Mouse (Mus musculus): Measurements from ENCODE around the gene Sdr42e1. TPM values are rescaled to one million over a fixed set of nuclear protein-coding genes. Genes with fewer than 3 reads are reported as not detected.
A peak's percentile ranks its signal among the peaks of the same experiment; 100 is the strongest.

The Sdr42e1 gene
- polyA plus RNA-seq, 1 experiment from 2014 or later = 13.1 TPM

DNA sequence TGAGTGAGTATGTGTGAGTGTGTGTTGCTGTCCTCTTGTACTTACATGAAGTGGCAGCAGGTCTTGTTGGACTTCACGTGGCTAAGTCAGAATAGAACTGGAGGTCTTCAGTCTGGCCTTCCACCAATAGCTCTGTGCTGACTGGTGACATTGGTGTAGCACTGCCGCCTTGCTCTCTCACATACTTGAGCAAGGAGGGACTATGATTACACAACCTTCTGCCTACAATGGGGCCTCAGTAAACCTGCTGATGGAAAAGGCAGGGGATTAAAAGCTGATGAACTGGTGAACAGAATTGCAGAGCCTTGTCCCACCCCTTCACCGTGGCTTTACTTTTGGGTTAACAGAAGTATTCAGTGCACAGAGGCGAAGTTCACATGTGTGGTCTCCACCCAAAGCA, 18.6 kb upstream of the Sdr42e1 start:
- H3K9me3 ChIP-seq (replicated peaks) = no peaks in the 10 kb centered on the region
- no peaks in the 10 kb centered on the region for H3K4me1 ChIP-seq
- H3K4me2 ChIP-seq (replicated peaks) = no peak overlapping the region
- no peaks in the 10 kb centered on the region for H3K36me3 ChIP-seq
- H3K9ac ChIP-seq = no peak overlapping the region
- no peak for ATAC-seq (ENCODE audit: insufficient number of reproducible peaks, low FRiP score, low TSS enrichment, low read depth)
- H3K27me3 ChIP-seq = no peaks in the 10 kb centered on the region
- H3K27ac ChIP-seq (replicated peaks) = no peak overlapping the region; the same call in 1 of the 2 replicates
- WGBS = 74% methylated on average over 4 of the region's 4 CpGs
- no peak overlapping the region for H3K4me3 ChIP-seq (replicated peaks)

DNA sequence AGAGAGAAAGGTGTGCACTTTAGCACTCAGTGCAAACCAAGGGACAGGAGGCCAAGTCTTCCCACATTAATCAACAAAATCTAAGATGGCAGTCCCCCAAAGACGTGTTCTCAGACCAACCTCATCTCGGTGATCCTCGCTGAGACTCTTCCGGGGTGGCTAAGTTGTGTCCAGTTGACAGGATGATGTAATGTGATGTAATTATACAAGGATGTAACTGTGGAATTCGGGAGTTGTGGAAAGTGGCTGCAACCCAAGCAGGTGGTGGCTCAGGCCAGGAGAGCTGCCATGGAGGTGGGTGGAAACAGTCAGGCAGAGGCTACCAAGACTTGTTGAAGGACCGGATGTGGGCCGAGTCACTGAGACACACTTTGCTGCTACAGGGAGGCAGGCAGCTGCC, 14.4 kb upstream of the Sdr42e1 start:
- Histone ChIP-seq H3K4me3 (replicated peaks) (no peak overlapping the region), H3K4me2 (replicated peaks) (no peak overlapping the region), H3K9me3 (replicated peaks) (no peaks in the 10 kb centered on the region), H3K36me3 (no peaks in the 10 kb centered on the region), H3K27me3 (no peaks in the 10 kb centered on the region), H3K4me1 (no peaks in the 10 kb centered on the region), H3K27ac (replicated peaks) (no peak overlapping the region), H3K9ac (no peak overlapping the region)
- 66% methylated on average over 7 of the region's 7 CpGs for WGBS
- no peak for ATAC-seq (ENCODE audit: insufficient number of reproducible peaks, low FRiP score, low TSS enrichment, low read depth)

DNA sequence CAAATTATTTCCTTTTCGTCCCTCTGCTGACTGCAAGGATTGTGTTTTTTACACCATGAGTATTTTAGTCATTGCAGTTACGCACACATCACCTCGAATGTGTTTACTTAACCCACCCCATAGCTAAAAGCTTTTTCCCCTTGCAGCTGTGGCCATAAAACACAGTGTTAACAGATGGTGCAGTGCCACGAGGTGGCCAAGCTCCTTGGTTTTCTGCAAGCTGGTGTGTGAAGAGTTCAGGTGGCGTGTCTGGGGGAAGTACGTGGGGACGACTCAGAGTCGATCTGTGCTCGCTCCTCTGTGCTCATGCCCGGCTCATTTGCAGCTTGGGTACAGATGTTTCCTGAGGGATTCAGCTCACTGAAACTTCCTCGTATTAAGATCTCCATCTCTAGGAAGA, 11.0 kb upstream of the Sdr42e1 start:
- Histone ChIP-seq H3K4me3 (replicated peaks) (no peak overlapping the region), H3K27ac (replicated peaks) (no peak overlapping the region), H3K4me2 (replicated peaks) (no peak overlapping the region), H3K9ac (no peak overlapping the region), H3K36me3 (no peaks in the 10 kb centered on the region), H3K9me3 (replicated peaks) (no peaks in the 10 kb centered on the region), H3K27me3 (no peaks in the 10 kb centered on the region), H3K4me1 (no peaks in the 10 kb centered on the region)
- 48% methylated on average over 11 of the region's 11 CpGs for WGBS
- ATAC-seq (ENCODE audit: insufficient number of reproducible peaks, low FRiP score, low TSS enrichment, low read depth) = no peak

GRCm38 (mm10) chr8:117683925-117684472, 10.5 kb upstream of the Sdr42e1 start:
- Histone ChIP-seq H3K27me3 (no peaks in the 10 kb centered on the region), H3K36me3 (no peaks in the 10 kb centered on the region), H3K4me1 (no peaks in the 10 kb centered on the region), H3K4me3 (replicated peaks) (no peak overlapping the region), H3K9ac (no peak overlapping the region), H3K9me3 (replicated peaks) (no peaks in the 10 kb centered on the region), H3K27ac (replicated peaks) (no peak overlapping the region), H3K4me2 (replicated peaks) (no peak overlapping the region)
- 73% methylated on average over 10 of the region's 10 CpGs for WGBS
- ATAC-seq (ENCODE audit: insufficient number of reproducible peaks, low FRiP score, low TSS enrichment, low read depth) = no peak

- Histone ChIP-seq H3K9me3 (replicated peaks) (no peaks in the 10 kb centered on the region), H3K4me3 (replicated peaks) (no peak overlapping the region), H3K4me2 (replicated peaks) (no peak overlapping the region), H3K27ac (replicated peaks) (no peak overlapping the region), H3K27me3 (no peaks in the 10 kb centered on the region), H3K9ac (no peak overlapping the region), H3K4me1 (no peaks in the 10 kb centered on the region; the same call in 1 of the 2 replicates), H3K36me3 (no peaks in the 10 kb centered on the region)
- 83% methylated on average over 4 of the region's 4 CpGs for WGBS
- no peak for ATAC-seq (ENCODE audit: insufficient number of reproducible peaks, low FRiP score, low TSS enrichment, low read depth)
Observed at GRCm38 (mm10) chr8:117678650-117679049, 5.2 kb upstream of the Sdr42e1 start.

- Histone ChIP-seq H3K27me3 (no peaks in the 10 kb centered on the region), H3K9me3 (replicated peaks) (no peaks in the 10 kb centered on the region), H3K4me1 (peaks cover 5% of the 10 kb centered on the region; the same call in 1 of the 2 replicates), H3K36me3 (no peaks in the 10 kb centered on the region), H3K27ac (replicated peaks) (no peak overlapping the region), H3K9ac (no peak overlapping the region), H3K4me2 (replicated peaks) (no peak overlapping the region), H3K4me3 (replicated peaks) (no peak overlapping the region)
- ATAC-seq (ENCODE audit: insufficient number of reproducible peaks, low FRiP score, low TSS enrichment, low read depth) = no peak
- WGBS = 71% methylated on average over 8 of the region's 8 CpGs
Observed at GRCm38 (mm10) chr8:117677011-117677410, 3.5 kb upstream of the Sdr42e1 start.

DNA sequence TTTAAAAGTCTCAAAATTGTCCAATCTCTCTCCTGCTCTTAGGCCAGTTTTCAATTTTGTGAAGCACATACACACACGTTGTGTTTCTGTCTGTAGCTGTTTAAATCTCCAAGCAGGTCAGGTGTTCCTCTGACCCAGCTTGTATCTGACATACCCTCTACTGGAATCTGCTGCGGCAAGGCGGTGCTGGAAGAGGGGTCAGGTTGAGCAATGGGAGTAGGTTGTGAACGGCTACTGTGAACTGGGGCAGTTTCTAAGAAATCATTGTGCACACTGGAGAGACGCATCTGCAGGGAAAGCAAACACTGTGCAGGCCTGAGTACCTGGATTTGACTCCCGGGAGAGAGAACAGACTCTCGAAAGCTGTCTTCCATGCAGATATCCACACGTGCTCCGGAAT, 3.0 kb upstream of the Sdr42e1 start:
- Histone ChIP-seq H3K9me3 (replicated peaks) (no peaks in the 10 kb centered on the region), H3K9ac (no peak overlapping the region), H3K4me1 (peaks cover 5% of the 10 kb centered on the region; the same call in 1 of the 2 replicates), H3K4me3 (replicated peaks) (no peak overlapping the region), H3K36me3 (no peaks in the 10 kb centered on the region), H3K27me3 (no peaks in the 10 kb centered on the region), H3K4me2 (replicated peaks) (no peak overlapping the region), H3K27ac (replicated peaks) (no peak overlapping the region)
- no peak for ATAC-seq (ENCODE audit: insufficient number of reproducible peaks, low FRiP score, low TSS enrichment, low read depth)
- WGBS = 69% methylated on average over 9 of the region's 9 CpGs

- H3K4me3 ChIP-seq (replicated peaks) = no peak overlapping the region
- 64% methylated on average over 5 of the region's 5 CpGs for WGBS
- H3K9me3 ChIP-seq (replicated peaks) = no peaks in the 10 kb centered on the region
- no peak overlapping the region for H3K9ac ChIP-seq
- H3K27ac ChIP-seq (replicated peaks) = no peak overlapping the region
- peaks cover 10% of the 10 kb centered on the region for H3K4me1 ChIP-seq
- no peaks in the 10 kb centered on the region for H3K27me3 ChIP-seq
- H3K4me2 ChIP-seq (replicated peaks) = no peak overlapping the region
- H3K36me3 ChIP-seq = no peaks in the 10 kb centered on the region
- no peak for ATAC-seq (ENCODE audit: insufficient number of reproducible peaks, low FRiP score, low TSS enrichment, low read depth)
Observed at GRCm38 (mm10) chr8:117675171-117675570, 1.7 kb upstream of the Sdr42e1 start.

DNA sequence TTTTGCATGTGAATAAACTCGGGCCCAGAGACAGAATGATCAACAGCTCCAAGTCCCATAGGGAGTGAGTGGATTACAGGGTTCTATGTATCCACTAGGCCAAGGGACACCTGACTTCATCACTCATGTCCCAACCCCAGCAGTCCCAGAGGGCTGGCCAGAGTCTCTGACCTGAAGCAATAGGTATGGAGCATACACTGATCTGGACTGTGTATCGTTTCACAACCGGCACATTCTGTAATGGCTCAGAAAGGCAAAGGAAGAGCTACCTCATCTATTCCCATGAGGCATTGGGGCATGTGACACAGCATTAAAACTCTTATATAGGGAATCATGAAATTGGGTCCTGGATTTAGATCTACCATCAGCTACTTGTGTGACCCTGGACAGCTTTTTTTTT, 931 bp downstream of the Sdr42e1 start:
- Histone ChIP-seq H3K4me2 (replicated peaks) (no peak overlapping the region), H3K36me3 (no peaks in the 10 kb centered on the region), H3K4me3 (replicated peaks) (no peak overlapping the region), H3K9me3 (replicated peaks) (no peaks in the 10 kb centered on the region), H3K27me3 (no peaks in the 10 kb centered on the region), H3K27ac (replicated peaks) (no peak overlapping the region), H3K4me1 (peaks cover 12% of the 10 kb centered on the region), H3K9ac (no peak overlapping the region)
- no peak for ATAC-seq (ENCODE audit: insufficient number of reproducible peaks, low FRiP score, low TSS enrichment, low read depth)
- 80% methylated on average over 3 of the region's 3 CpGs for WGBS

- Histone ChIP-seq H3K4me3 (replicated peaks) (0 out of 2 replicates have a peak overlapping the region, but pooled peaks have one; percentile 6), H3K36me3 (no peaks in the 10 kb centered on the region), H3K4me1 (peaks cover 12% of the 10 kb centered on the region), H3K27ac (replicated peaks) (no peak overlapping the region), H3K9me3 (replicated peaks) (no peaks in the 10 kb centered on the region), H3K9ac (no peak overlapping the region), H3K27me3 (no peaks in the 10 kb centered on the region), H3K4me2 (replicated peaks) (0 out of 2 replicates have a peak overlapping the region, but pooled peaks have one; percentile 17)
- no peak for ATAC-seq (ENCODE audit: insufficient number of reproducible peaks, low FRiP score, low TSS enrichment, low read depth)
- WGBS = 6% methylated on average over 11 of the region's 11 CpGs
Observed at GRCm38 (mm10) chr8:117670461-117670860, 3.0 kb downstream of the Sdr42e1 start.

DNA sequence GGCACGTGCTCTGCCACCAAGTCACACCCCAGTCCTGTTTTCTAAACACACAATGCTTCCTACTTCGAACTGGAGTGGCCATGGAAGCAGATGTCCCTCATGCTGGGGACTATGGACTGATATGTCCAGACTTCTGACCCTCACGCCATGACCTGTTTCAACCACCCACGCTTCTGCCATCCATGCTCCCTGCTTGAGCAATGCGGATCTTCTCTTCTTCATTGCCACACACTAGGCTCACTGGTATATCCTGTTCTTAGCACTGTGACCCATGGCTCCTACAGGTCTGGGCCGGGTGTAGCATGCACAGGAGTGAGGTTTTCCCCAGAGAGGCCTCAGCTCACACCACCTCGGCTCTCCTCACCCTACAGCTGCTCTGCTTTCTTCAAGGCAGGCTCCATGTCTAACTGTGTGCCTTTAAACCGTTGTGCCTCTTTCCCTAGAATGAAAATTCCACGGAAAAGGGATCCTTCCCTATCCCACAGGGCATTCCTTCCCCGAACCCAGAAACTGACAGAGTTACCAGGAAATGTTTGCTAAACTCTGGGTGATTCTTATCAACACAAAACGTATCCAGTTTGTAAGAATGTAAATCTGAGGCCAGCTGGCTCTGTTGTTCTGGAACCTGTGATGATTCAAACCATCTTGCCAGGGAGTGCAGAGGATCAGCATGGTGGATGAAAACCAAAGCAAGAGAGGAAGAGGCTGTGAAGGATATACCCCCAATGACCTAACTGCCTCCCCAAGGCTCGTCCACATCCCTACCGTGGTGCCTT, 6.0 kb downstream of the Sdr42e1 start:
- Histone ChIP-seq H3K9ac (no peak overlapping the region), H3K27ac (replicated peaks) (no peak overlapping the region), H3K4me3 (replicated peaks) (no peak overlapping the region), H3K4me1 (peaks cover 7% of the 10 kb centered on the region; the same call in 1 of the 2 replicates), H3K36me3 (no peaks in the 10 kb centered on the region), H3K27me3 (no peaks in the 10 kb centered on the region), H3K9me3 (replicated peaks) (no peaks in the 10 kb centered on the region), H3K4me2 (replicated peaks) (no peak overlapping the region)
- WGBS = 65% methylated on average over 13 of the region's 13 CpGs
- ATAC-seq (ENCODE audit: insufficient number of reproducible peaks, low FRiP score, low TSS enrichment, low read depth) = no peak; the same call in 1 of the 2 replicates

All from embryonic facial prominence, embryonic 15.5 days (tissue).